Mouse (Mus musculus) limb, embryonic 11.5 days (tissue): ENCODE results near the gene Kif28. TPM values are rescaled to one million over a fixed set of nuclear protein-coding genes. Genes with fewer than 3 reads are reported as not detected.
"Not testable (repeated sequence)": the region's sequence is repeated elsewhere in the genome, so short reads cannot be mapped to it uniquely, and the experiment has no call there.

Source experiments
- ATAC-seq: fragments of 200-750 bp; cut with Nextera tagmentation; 2 replicates; pipeline ENCODE4 v1.8.0; 2017; ENCODE audit warnings: low read depth; ENCODE audit not compliant: insufficient number of reproducible peaks, low FRiP score, low TSS enrichment
- DNase-seq: peaks from one replicate; pipeline ENCODE4 v3.0.0-alpha.2; 2015; ENCODE audit warnings: low spot score
- H3K27ac ChIP-seq: fragments of 300-500 bp; sonication (generic); replicated peaks from 2 replicates; pipeline ENCODE4 v1.5.1; 2014; ENCODE audit warnings: low read depth, mild to moderate bottlenecking, low read length
- H3K27me3 ChIP-seq: fragments of 300-500 bp; sonication (generic); 2 replicates; pipeline ENCODE4 v1.6.1; 2014; ENCODE audit warnings: mild to moderate bottlenecking, low read length, mixed read lengths; ENCODE audit not compliant: control insufficient read depth, insufficient read depth
- H3K36me3 ChIP-seq: fragments of 300-500 bp; sonication (generic); 2 replicates; pipeline ENCODE4 v1.6.1; 2014; ENCODE audit warnings: mild to moderate bottlenecking, low read length, moderate library complexity, mixed read lengths; ENCODE audit not compliant: control insufficient read depth, insufficient read depth
- H3K4me1 ChIP-seq: fragments of 300-500 bp; sonication (generic); 2 replicates; pipeline ENCODE4 v1.6.1; 2014; ENCODE audit warnings: low read length, mixed read lengths; ENCODE audit not compliant: control insufficient read depth, insufficient read depth
- H3K4me2 ChIP-seq: fragments of 300-500 bp; sonication (generic); 2 replicates; pipeline ENCODE4 v1.6.1; 2014; ENCODE audit warnings: low read depth, mild to moderate bottlenecking, moderate library complexity; ENCODE audit not compliant: severe bottlenecking
- H3K4me3 ChIP-seq: fragments of 300-500 bp; sonication (generic); 2 replicates; pipeline ENCODE4 v1.5.1; 2014; ENCODE audit warnings: low read depth, low read length
- H3K9ac ChIP-seq: fragments of 300-500 bp; sonication (generic); 2 replicates; pipeline ENCODE4 v1.6.1; 2014; ENCODE audit warnings: mild to moderate bottlenecking, low read length
- H3K9me3 ChIP-seq: fragments of 300-500 bp; sonication (generic); 2 replicates; pipeline ENCODE4 v1.6.1; 2016; ENCODE audit warnings: low read length; ENCODE audit not compliant: control insufficient read depth
- WGBS: fragments of 180-500 bp; shearing (Covaris S2); extraction: QIAGEN DNeasy Blood & Tissue Kit; methylation state at CpG from one replicate; pipeline ENCODE4 v1.1.7; 2014; 5-methylcytosine and 5-hydroxymethylcytosine counted together
- polyA plus RNA-seq: library from polyadenylated mRNA; unstranded; fragments of >200 nt; fragmentation: Nextera tagmentation; extraction: Ambion mirVana; gene quantifications from 2 replicates; pipeline ENCODE4 v1.2.1, GENCODE M21; 2014

The Kif28 gene
- polyA plus RNA-seq, 1 experiment from 2014 or later: 0.07 TPM

DNA sequence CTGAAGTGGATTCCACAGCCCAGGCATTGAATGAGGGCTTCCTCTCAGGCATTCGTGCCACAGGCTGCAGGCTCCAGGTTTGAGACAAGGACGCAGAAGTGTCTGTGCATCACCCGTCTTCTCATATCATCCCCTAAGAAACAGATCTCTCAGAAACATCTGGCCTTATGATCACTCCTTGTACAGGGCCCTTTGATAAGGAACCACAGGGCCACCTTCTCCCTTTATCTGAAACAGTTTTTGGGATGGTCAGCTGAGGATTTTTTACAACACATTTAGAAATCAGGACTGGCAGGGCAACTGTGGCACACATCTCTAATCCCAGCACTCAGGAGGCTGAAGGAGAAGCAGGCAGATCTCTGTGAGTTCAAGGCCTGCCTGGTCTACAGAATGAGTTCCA, 95.7 kb downstream of the Kif28 start:
- DNase-seq (no peak), ATAC-seq (no peak)
- Histone ChIP-seq H3K4me3 (no peak overlapping the region), H3K27me3 (no peaks in the 10 kb centered on the region), H3K27ac (no peak overlapping the region), H3K4me2 (no peak overlapping the region), H3K9me3 (no peaks in the 10 kb centered on the region), H3K36me3 (no peaks in the 10 kb centered on the region), H3K9ac (no peak overlapping the region), H3K4me1 (no peaks in the 10 kb centered on the region)
- WGBS: 77% methylated on average over 3 of the region's 3 CpGs

- not testable (repeated sequence) for H3K27ac ChIP-seq, H3K36me3 ChIP-seq, H3K4me3 ChIP-seq, ATAC-seq, DNase-seq, H3K9me3 ChIP-seq, H3K27me3 ChIP-seq, H3K4me2 ChIP-seq, H3K9ac ChIP-seq, H3K4me1 ChIP-seq
- WGBS: 87% methylated on average over 4 of the region's 5 CpGs
These were observed 96.4 kb downstream of the Kif28 start for GRCm38 (mm10) chr1:179648678-179649077.

DNA sequence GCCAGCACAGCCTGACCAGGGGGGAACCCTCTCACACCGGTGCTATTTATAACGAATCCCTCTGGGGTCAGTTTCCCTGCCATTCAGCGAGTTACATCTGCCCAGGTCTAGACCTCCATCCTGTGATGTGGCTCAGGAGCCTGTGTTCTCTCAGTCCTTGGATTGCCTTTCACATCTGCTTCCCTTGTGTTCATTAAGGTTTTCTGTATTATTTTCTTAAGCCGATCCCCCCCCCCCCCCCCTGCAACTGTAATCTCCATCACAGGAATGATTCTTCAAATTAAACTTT, 99.1 kb downstream of the Kif28 start:
- no peaks in the 10 kb centered on the region for H3K9me3 ChIP-seq
- H3K4me1 ChIP-seq: no peaks in the 10 kb centered on the region
- no peak overlapping the region for H3K27ac ChIP-seq
- 23% methylated on average over 4 of the region's 4 CpGs for WGBS
- H3K4me3 ChIP-seq: no peak overlapping the region
- ATAC-seq (no peak), DNase-seq (no peak)
- peak overlapping the region; percentile 24 for H3K4me2 ChIP-seq
- no peaks in the 10 kb centered on the region for H3K36me3 ChIP-seq
- H3K9ac ChIP-seq: 0 out of 2 replicates have a peak overlapping the region, but pooled peaks have one; percentile 24
- H3K27me3 ChIP-seq: no peaks in the 10 kb centered on the region

Other genes with a start within 250 kb of the Kif28 start
- gene Smyd3, start 227.2 kb downstream of the Kif28 start, polyA plus RNA-seq: 22.9 and 25.6 TPM in 2 replicates
- gene Tfb2m, start 199.0 kb downstream of the Kif28 start, polyA plus RNA-seq: 27.8 and 29.2 TPM in 2 replicates
- gene Cnst, start 198.9 kb downstream of the Kif28 start, polyA plus RNA-seq: 14.8 and 16.9 TPM in 2 replicates
- 81.6 and 85.6 TPM in 2 replicates for gene Sccpdh, start 77.1 kb downstream of the Kif28 start, polyA plus RNA-seq
- gene Gm10518, start 58.1 kb upstream of the Kif28 start, polyA plus RNA-seq: 0.23 and 0.24 TPM in 2 replicates
- gene Ahctf1, start 58.4 kb upstream of the Kif28 start, polyA plus RNA-seq: 37.0 and 39.9 TPM in 2 replicates
- gene Cdc42bpa, start 215.2 kb upstream of the Kif28 start, polyA plus RNA-seq: 11.3 and 13.8 TPM in 2 replicates